Mouse (Mus musculus): ENCODE results near the gene Itga1.

The Itga1 gene

DNA sequence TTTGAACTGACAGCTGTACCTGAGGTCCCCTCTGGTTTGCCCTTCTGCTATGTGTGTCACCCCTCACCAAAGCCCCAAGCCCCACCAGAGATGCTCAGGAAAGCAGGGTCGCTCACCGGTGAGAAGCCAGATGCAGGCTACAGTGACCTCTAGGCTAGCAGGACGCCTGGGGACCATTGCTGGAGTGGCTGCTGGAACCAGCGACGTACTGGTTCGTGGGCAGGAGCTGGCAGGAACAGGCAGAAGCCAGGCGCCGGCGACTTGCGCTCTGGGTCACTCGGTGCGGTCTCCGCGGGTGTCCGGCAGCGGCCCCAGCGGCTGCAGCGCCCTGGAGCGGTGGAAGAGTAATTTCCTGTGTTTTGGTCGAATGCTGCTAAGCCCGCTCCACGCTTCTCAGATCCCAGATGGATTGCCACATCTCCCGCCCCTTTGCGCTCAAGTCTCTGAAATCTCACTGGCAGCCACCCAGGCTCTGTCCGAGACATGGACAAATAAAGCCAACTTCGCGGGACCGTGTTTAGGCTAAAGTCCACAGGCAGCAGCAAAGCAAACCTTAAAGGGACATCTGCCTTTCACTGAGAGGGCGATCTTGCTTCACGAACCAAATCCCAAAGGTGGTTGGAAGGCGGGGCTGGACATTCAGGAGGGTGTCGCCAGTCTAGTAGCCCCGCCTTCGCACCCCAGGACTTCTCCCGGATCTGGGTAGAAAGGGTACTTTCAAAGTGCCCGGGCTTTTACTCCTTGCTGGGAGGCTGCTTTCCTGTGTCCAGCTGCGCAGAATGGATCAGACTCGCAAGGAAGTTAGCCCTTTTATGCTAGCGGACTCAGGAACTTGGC, at the start of gene Itga1, which contains the start of gene Gm49395:
Itga1 (minus strand) TSS at position 610 of the 837 bp plus-strand sequence.
Gm49395 (minus strand) TSS at position 567 of the 837 bp plus-strand sequence.
- DNase-seq (ENCODE audit: extremely low read depth, low read depth) = no peak

DNA sequence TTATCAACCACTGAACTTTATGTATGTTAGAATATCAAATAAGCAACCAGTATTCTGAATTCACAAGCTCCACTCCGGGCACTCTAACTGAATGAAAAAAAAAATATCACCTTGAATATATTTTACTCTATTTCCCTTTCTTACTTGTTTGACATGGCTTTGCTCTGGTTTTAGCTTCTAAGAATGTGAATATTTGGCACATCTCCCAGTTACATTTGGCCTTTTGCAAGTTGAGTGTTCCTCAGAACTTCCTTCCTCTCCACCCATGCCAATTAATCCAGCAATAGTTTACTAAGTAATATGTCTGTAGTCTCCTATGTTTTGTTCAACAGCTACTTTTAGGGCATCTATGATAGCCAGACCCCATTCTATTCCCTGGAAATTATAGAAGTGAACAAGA, 48.8 kb upstream of the Itga1 start:
- DNase-seq (ENCODE audit: extremely low read depth, low read depth) = no peak

DNA sequence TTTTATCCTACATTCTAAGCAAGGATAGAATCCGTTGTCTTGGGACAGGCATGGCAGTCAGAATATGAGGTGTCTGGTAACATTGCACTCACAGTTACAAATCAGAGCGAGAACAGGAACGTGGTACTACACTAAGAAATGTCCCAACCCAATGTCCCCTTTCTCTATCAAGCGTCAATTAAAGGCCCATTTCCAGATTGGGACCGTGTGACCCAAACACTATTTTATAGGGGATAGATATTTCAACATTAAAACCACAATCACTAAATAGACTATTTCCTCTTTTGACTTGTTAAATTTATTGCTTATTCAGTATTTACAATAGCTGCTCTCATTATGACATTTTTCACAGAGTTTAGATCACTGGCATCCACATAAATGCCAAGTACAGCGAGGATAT, 48.1 kb upstream of the Itga1 start:
- DNase-seq (ENCODE audit: extremely low read depth, low read depth) = no peak

DNA sequence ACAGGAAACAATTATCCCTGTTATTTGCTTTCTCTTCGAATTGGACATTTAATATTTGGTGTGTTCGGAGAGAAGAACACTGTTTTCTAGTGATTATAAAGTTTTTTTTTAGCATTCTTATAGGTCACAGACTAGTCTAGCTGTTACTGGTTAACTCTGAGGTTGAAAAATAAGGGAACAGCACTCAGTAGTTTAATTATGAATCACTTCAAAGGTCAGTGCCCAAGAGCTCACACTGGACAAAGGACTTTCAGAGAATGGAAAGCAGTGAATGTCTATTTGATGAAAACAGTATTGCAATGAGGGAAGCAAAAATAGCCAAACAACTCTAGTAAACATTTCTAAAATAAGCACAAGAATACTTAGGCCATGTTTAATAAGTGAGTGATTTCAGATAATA, 41.8 kb upstream of the Itga1 start:
- DNase-seq (ENCODE audit: extremely low read depth, low read depth) = no peak

DNA sequence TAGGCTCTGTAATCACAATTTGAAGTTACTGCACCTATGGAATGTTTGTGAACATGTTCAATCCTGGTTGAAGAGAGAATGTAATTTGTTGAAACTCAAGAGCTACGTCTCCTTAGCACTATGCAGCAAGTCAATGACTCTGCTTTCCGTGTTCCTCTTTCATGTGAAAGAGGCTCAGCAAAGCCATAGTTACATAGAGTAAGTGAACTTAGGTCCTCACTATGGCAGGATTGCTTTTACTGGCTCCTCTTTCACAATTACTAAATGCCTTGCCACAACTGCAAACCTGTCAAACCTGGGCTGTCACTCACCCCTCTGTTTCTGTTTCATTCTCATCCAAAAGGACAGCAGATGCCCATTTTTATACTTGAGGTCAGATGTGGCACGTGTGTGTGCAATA, 40.3 kb upstream of the Itga1 start:
- no peak for DNase-seq (ENCODE audit: extremely low read depth, low read depth)

DNA sequence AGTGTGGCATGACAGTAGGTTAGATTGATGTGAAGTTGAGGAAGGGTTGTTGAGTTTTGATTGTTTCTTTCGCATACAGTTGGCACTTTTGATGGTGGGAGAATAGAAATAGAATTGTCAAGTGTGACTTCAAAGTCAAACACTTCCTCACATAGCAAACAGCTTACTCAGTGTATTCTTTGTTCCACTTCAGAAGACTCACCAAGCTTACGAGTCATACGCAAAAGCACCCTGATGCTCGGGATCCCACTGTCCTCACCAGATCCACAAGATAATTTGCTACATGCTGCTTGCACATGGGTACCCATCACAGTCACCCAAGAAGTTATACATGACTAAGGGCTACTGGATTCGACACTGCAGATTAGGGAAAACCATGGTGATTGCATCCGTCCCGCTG, 36.7 kb upstream of the Itga1 start:
- DNase-seq (ENCODE audit: extremely low read depth, low read depth) = no peak

DNA sequence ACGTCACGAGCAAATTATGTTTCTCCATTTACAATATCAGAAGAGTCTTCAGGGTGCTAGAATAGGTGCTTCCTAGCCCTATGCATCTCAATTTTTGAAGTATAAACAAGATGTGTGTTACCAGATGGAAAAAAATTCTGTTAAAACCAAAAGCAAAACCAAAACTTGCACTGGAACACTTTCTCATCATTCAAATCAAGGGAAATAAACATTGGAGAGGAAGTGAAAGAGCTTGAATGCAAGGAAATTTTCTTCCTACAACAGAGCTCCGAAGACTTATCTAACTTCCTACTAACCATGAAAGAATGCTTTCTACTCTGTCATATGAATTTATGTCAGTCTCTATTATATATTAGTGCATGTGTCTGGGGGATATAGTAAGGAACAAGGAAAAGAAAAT, 35.0 kb upstream of the Itga1 start:
- DNase-seq (ENCODE audit: extremely low read depth, low read depth) = no peak

DNA sequence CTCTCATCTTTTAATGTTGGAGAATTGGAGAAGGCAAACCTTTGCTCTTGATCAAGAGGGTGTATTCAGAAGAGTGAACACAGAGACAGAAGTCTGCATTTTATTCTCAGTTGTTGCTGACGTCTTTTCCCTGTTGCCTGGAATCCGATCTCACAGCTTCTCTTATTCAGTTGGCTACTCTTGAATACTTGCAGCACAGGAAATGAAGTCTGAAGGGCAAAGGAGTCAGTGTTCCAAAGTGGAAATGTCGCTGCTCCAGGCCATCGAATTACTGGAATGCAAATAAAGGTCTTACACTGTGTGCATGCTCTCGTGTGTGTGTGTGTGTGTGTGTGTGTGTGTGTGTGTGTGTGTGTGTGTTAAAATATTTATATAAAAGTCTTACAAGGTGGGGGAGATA, 30.7 kb upstream of the Itga1 start:
- DNase-seq (ENCODE audit: extremely low read depth, low read depth) = no peak

DNA sequence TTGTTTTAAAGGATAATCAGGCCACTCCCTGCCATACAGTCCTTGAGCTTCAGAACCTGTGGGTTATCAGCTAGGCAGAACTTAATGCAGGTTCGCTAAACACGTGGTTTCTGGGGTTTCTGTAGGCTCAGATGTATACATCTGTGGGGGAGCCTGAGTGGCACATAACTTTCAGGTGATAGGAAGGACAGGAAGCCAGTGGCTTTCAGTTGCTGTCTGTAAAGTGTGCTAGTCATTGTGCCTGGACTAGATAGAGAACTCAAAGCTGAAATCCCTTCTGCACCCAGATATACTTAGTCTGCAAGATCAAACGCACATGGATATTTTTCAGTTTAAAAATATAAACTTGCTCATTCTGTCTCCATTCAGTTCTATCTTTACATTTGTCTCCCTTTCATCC, 29.6 kb upstream of the Itga1 start:
- no peak for DNase-seq (ENCODE audit: extremely low read depth, low read depth)

DNA sequence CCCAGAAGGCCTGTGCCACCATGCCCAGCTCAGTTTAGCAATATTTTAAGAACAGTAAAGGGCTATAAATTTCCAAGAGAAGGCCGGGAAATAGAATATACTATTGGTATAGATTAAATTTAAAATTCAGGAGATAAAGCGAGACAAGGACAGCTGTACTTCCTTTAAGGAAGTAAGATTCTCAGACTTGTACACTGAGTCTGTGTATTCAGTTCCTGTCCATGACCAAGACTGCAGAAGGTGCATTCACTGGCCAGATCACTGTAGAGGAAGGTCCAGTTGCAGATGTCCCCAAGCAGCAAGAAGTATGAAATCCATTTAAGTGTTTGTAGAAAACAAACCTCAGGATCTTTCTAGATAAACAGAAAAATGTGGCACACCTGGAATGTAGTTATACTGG, 28.3 kb upstream of the Itga1 start:
- DNase-seq (ENCODE audit: extremely low read depth, low read depth) = no peak

DNA sequence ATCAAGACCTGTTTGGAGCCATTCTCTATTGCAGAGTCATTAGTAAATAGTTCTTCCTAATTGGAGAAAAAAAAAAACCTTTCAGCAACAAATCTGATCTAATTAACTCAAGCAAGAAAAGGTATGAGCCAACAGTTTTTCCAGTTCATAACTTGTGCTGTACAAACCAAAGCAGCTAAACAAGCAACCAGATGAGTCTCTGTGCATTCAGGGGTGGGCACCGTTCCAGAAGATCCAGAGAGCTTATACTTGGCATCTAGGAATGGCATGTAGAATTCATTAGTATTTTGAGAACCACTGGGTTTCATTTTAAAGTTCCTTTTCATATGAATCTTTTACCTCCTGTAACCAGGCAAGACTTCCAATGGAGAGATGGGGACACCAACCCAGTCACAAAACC, 26.1 kb upstream of the Itga1 start:
- DNase-seq (ENCODE audit: extremely low read depth, low read depth) = no peak

DNA sequence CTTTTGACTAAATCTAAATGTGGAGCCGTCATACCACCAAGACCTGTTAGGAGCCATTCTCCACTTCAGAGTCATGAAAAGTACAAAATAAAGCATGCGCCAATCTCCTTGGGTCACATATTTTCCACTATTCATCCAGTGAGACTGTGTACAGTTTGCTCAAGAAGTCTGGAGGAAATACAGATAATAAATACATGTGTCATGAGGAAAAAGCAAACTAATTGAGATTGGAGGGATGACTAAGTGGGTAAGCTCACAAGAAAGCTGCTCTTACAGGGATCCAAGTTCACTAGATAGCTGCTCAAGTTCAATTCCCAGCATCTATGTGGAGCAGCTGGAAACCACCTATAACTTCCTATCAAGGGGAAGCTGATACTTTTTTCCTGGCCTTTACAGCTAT, 24.8 kb upstream of the Itga1 start:
- no peak for DNase-seq (ENCODE audit: extremely low read depth, low read depth)

DNA sequence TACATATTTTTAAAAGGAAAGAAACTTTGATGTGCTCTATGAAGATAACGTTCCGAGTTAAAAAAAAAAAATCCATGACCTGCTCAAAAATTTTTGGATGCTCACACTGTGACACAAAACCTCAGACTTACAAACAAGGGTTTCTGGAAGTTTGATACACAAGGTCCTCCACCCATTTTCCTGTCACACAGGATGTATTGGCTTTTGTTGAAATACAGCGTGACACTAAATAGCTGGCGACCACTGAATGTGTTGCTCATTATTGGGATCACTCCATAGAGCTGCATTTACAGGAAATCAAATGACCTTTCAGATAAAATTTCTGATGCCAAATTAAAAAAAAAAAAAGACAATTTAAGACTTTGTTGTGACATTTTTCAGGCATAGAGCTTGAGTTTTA, 23.4 kb upstream of the Itga1 start:
- DNase-seq (ENCODE audit: extremely low read depth, low read depth) = no peak

DNA sequence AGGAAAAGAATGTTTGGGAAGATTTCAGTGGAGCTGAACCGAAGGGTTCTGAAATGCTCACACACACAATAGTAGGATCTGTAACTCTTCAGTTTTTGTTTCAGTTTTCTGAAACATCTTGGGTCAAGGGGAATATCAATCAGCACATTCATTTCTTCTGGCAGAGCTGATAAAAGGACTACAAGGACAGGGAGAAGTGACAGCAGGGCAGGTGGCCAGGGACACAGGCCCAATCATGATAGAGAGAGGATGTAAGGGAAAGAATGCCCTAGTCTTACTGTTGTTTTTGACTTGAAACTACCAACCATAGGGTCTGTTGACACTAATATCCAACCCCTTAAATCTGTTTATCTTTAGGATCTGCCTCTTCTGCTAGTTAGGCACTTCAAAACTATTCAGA, 22.8 kb upstream of the Itga1 start:
- DNase-seq (ENCODE audit: extremely low read depth, low read depth) = no peak

DNA sequence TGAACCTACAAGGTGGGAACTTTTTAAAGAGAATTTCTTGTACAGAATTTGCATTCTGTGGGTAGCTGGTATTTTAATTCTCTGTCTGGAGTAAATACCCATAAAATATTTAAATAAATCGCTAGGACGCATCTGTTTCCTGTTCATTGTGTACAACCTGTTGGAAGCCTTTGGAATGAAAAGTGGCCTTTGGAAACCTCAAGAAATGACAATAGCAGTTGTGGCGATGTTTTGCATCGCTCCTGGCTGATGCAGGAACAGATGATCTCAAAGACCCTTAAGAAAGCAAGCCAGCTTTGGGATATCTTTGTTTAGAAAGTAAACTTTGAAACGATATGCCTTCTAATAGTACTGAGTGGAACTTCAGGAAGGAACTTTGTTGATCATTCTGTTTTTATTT, 17.0 kb upstream of the Itga1 start:
- no peak for DNase-seq (ENCODE audit: extremely low read depth, low read depth)

DNA sequence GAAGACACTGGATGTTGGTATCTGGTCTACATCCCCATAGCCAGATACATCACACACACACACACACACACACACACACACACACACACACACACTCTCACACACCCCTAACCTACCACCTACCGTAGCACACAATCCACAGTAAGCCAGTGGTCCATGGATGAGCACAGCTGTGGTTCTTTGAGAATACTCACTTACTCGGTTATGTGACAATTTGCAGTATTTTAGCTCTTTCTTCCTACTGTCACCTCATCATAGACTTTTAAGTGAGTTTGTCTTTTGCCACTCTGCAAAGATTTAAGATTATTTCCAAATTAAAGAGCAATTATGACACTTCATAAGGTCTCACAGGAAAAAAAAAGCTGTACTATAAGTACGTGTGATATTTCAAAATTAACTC, 16.4 kb upstream of the Itga1 start:
- no peak for DNase-seq (ENCODE audit: extremely low read depth, low read depth)

DNA sequence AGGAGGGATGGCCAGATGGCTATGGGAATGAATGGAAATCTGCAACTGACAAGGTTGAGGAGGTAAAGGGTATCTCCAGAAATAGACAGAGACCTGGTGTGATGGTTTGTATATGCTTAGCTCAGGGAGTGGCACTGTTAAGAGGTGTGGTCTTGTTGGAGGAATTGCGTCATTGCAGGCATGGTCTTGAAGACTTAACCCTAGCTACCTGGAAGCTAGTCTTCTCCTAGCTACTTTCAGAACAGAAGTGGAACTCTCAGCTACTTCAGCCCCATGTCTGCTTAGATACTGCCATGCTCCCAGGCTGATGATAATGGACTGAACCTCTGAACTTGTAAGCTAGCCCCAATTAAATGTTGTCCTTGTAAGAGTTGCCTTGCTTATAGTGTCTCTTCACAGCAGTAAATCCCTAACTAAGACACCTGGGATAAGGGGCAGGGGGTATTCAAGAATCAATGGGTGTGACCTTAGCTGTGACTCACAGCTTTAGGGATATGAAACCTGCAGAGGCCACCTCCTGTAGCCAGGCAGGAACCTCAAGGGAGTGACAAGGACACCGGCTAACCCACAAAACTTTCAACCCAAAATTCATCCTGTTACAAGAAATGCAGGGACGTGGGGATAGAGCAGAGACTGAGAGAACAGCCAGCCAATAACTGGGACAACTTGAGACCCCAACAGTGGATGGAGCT, 15.3 kb upstream of the Itga1 start:
- no peak for DNase-seq (ENCODE audit: extremely low read depth, low read depth)

DNA sequence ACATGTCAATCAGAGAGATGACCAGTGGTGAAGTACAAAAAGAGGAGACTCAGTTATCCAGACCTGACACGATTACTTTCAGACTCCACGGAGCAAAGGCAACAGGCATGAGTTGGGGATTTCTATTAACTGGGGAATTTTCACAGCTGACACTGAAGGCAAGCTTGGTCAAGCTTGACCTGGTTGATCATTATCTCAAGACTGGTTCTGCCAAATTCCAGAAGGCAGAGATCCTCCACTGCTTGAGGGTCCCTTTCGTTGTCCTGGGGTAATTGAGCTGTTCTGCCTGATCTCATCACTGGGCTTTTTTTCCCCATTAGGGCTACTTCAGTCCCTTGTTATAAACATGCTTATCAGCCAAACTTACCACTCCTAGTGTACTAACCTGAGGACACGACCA, 7.9 kb upstream of the Itga1 start:
- no peak for DNase-seq (ENCODE audit: extremely low read depth, low read depth)

DNA sequence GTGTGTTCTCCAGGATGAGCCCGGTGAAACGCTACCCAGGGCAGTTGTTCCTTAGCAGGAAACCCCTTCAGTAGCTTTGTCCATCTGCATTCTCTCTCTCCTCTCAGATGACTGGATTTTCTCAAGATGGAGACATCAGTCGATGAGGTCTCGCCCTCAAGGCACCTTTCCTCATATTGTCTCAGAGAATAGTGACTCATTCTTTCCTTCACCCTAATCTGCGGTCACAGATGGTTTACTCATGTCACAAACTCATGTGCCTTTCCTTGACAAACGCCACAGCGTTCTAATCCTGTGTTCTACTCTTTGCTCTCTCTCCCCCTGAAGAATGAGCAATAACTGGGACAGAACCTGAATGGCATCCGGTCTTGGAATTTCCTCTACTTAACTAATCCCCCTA, 5.7 kb upstream of the Itga1 start:
- no peak for DNase-seq (ENCODE audit: extremely low read depth, low read depth)

DNA sequence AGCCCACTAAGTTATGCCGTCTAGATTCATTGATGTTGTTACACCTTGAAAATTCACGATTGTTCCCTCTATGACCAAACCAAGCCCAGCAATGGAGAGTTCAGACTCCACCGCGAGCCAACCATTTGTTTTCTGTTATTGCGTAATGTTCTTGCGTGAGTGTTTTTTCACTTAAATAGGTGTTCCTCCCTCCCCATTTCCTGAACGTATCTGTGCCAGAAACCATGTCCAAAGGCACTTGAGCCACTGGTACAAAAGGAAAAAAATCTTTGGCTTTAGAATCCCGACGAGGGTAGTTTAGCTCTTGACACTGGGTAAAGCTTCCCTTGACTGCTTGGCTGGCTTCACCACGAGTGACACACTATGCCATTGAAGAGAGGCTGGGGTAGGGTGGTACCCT, 4.4 kb upstream of the Itga1 start:
- no peak for DNase-seq (ENCODE audit: extremely low read depth, low read depth)

DNA sequence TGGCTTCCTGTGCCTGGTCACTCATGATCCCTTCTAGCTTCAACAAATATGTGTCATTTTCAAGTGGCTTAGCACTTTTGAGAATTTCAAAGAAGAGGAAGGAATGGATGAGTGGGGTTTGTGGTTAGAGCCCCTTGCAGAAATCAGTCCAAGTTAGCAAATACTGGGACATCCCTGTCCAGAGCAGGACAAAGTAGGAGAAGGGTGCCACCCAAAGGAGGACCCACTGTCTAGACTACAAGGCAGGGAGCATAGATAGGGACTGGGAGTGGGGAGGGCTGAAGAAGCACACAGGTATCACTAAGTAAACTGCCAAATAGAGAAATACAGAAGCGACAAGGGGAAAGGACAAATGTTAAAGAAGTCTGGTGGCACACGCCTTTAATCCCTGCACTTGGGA, 990 bp upstream of the Itga1 start:
- DNase-seq (ENCODE audit: extremely low read depth, low read depth) = no peak

DNA sequence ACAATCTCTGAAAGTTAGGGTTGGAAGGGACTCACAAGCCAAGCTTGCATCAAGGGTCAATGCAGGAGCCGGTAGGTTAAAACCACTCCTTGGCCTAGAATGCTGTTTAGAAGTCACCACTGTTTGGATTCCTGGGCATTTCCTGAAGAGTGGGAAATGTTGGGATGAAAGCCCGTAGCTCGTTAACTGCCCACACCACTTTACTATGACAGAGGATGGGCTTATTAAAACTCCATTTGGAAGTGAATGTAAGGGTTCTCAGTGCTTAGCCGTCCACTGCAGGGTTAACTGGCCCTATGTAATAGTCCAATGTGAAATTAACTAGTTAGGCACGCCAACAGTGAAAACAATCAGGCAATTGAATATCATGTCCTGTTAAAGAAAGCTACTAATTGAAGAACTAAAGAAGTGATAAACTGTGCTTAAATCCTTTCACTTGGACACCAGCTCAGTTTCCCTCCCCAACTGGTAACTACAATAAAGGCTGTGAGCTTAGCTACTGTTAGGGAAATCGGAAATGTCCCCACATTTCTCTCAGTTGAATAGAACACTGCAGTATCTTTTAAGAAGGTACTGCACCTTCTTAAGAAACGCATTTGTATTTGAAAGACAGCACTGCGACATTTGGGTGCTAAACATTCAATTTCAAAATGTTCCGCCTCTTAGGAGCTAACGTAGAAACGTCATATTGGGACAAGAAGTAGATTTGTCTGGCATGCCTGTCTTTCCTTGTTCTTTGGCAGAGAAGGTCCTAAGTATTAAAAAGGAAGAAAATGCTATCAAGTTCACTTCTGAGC, 1.2 kb downstream of the Itga1 start:
- DNase-seq (ENCODE audit: extremely low read depth, low read depth) = no peak
